Mouse (Mus musculus): ENCODE measurements at regions not wholly inside any gene's neighbourhood (a gene's known extent, or its start where the extent isn't known, plus 50 kb on each side); places are given as distances from the start of the nearest gene placed in this dataset.
"Not testable (repeated sequence)": the region's sequence is repeated elsewhere in the genome, so short reads cannot be mapped to it uniquely, and the experiment has no call there.

DNA sequence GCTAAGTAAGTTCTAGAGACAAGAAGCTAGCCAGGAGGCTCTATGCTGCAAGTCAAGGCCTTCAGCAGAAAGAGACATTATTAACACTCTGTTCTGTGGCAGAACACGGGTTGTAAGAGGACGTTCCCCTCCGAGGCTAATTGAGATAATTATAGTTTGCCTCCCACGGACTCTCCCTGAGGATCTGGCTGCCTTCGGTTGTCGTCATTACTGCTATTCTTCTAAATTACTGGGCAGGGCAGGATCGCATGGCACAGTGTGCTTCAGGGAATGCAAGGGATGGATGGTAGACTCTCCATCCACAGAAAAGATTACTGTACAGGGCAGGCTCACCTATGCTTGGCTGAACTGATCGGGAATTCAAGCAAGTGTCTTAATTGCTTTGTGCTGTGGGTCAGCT lies 124.7 kb upstream of the Rgma start:
- Histone ChIP-seq H3K27ac (replicated peaks) (no peak overlapping the region), H3K4me1 (peaks cover 5% of the 10 kb centered on the region; the same call in 1 of the 2 replicates), H3K9ac (replicated peaks) (no peak overlapping the region), H3K27me3 (no peaks in the 10 kb centered on the region), H3K4me2 (replicated peaks) (no peak overlapping the region), H3K36me3 (no peaks in the 10 kb centered on the region), H3K9me3 (no peaks in the 10 kb centered on the region), H3K4me3 (no peak overlapping the region)
- 0 out of 2 replicates have a peak, but pooled peaks have one; percentile 23 for ATAC-seq (replicated peaks)
- 15% methylated on average over 8 of the region's 8 CpGs for whole genome bisulfite sequencing

DNA sequence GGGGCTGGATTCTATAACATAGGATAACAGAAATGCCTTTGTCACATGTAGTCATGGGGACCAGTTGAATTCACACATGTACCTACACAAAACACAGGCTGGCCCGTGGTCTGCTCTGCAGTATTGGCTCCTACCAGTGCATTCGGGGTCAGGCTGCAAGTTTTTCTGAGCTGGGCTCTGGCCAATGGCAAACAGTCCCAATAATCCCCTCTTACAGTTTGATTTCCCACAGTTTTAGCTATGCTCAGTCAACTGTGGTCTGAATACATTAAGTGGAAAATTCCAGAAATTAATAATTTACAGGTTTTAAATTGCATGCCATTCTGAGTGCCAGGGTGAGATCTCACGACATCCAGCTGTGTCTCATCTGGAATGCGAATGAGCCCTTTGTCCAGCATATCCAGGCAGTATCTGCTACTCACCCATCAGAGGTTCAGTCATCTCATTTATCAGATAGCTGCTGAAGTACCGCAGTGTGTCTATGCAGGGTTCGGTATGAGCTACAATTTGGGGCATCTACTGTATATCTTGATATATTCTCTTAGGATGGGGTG lies 124.0 kb upstream of the Rgma start:
- H3K4me1 ChIP-seq: peaks cover 5% of the 10 kb centered on the region; the same call in 1 of the 2 replicates
- no peak overlapping the region for H3K4me2 ChIP-seq (replicated peaks)
- no peak overlapping the region for H3K27ac ChIP-seq (replicated peaks)
- no peak overlapping the region for H3K9ac ChIP-seq (replicated peaks)
- no peak overlapping the region for H3K4me3 ChIP-seq
- H3K9me3 ChIP-seq: no peaks in the 10 kb centered on the region
- WGBS: 78% methylated on average over 6 of the region's 6 CpGs
- H3K36me3 ChIP-seq: no peaks in the 10 kb centered on the region
- ATAC-seq (replicated peaks): no peak
- no peaks in the 10 kb centered on the region for H3K27me3 ChIP-seq

GRCm38 (mm10) chr7:73254972-73255371 lies 120.3 kb upstream of the Rgma start:
- H3K4me2 ChIP-seq (replicated peaks); H3K4me1 ChIP-seq; H3K9me3 ChIP-seq; H3K4me3 ChIP-seq; H3K27me3 ChIP-seq; ATAC-seq (replicated peaks); H3K27ac ChIP-seq (replicated peaks); H3K9ac ChIP-seq (replicated peaks); H3K36me3 ChIP-seq: not testable (repeated sequence)
- 81% methylated on average over 7 of the region's 7 CpGs for WGBS

GRCm38 (mm10) chr7:73260140-73260539 lies 115.2 kb upstream of the Rgma start:
- 0 out of 2 replicates have a peak, but pooled peaks cover 6% of the 10 kb centered on the region for H3K4me1 ChIP-seq
- H3K4me2 ChIP-seq (replicated peaks): no peak overlapping the region
- 97% methylated on average over 4 of the region's 4 CpGs for WGBS
- ATAC-seq (replicated peaks): no peak
- no peaks in the 10 kb centered on the region for H3K27me3 ChIP-seq
- no peaks in the 10 kb centered on the region for H3K9me3 ChIP-seq
- H3K36me3 ChIP-seq: no peaks in the 10 kb centered on the region
- H3K9ac ChIP-seq (replicated peaks): no peak overlapping the region
- no peak overlapping the region for H3K4me3 ChIP-seq
- H3K27ac ChIP-seq (replicated peaks): no peak overlapping the region

GRCm38 (mm10) chr7:73261750-73262149 lies 113.6 kb upstream of the Rgma start:
- 68% methylated on average over 5 of the region's 5 CpGs for WGBS
- H3K4me3 ChIP-seq: no peak overlapping the region
- no peaks in the 10 kb centered on the region for H3K36me3 ChIP-seq
- no peaks in the 10 kb centered on the region for H3K9me3 ChIP-seq
- no peak overlapping the region for H3K27ac ChIP-seq (replicated peaks)
- 0 out of 2 replicates have a peak, but pooled peaks cover 6% of the 10 kb centered on the region for H3K4me1 ChIP-seq
- H3K27me3 ChIP-seq: no peaks in the 10 kb centered on the region
- ATAC-seq (replicated peaks): no peak; the same call in 1 of the 2 replicates
- no peak overlapping the region for H3K4me2 ChIP-seq (replicated peaks)
- no peak overlapping the region for H3K9ac ChIP-seq (replicated peaks)

GRCm38 (mm10) chr7:73262526-73262925 lies 112.8 kb upstream of the Rgma start:
- no peak for ATAC-seq (replicated peaks)

DNA sequence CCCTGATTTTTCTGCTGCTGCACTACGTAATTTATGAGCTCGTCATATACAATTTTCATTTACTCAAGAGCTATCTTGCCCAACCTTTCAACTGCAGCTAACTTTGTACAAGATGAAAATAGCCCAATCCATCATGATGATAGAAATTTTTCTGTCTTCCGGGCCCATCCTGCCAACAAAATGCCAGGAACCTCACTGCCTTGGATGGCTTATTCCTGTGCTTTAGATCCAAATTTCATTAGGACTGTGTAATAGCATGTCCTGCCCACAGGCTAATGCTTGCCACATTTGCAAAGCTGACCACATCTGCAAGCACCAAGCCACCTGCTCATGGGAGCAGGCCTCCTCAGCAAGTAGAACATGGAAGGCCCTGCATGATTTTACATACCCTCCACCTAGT lies 105.7 kb upstream of the Rgma start:
- Histone ChIP-seq H3K4me3 (no peak overlapping the region), H3K9me3 (no peaks in the 10 kb centered on the region), H3K27me3 (no peaks in the 10 kb centered on the region), H3K4me1 (no peaks in the 10 kb centered on the region), H3K4me2 (replicated peaks) (no peak overlapping the region), H3K9ac (replicated peaks) (no peak overlapping the region), H3K36me3 (no peaks in the 10 kb centered on the region), H3K27ac (replicated peaks) (no peak overlapping the region)
- 90% methylated on average over 3 of the region's 3 CpGs for WGBS
- ATAC-seq (replicated peaks): no peak

More at GRCm38 (mm10) chr7:73262526-73262925, 112.8 kb upstream of the Rgma start:
- Histone ChIP-seq H3K36me3 (no peaks in the 10 kb centered on the region), H3K4me2 (replicated peaks) (no peak overlapping the region), H3K4me3 (no peak overlapping the region), H3K27ac (replicated peaks) (no peak overlapping the region), H3K27me3 (no peaks in the 10 kb centered on the region), H3K9me3 (no peaks in the 10 kb centered on the region), H3K9ac (replicated peaks) (no peak overlapping the region), H3K4me1 (0 out of 2 replicates have a peak, but pooled peaks cover 6% of the 10 kb centered on the region)
- WGBS: 21% methylated on average over 3 of the region's 3 CpGs

- no peaks in the 10 kb centered on the region for H3K9me3 ChIP-seq
- WGBS: 100% methylated on average over 1 of the region's 1 CpGs
- no peak for ATAC-seq (replicated peaks)
These were observed 102.5 kb upstream of the Rgma start for GRCm38 (mm10) chr7:73272787-73273186.

GRCm38 (mm10) chr7:73275814-73276271 lies 99.5 kb upstream of the Rgma start:
- H3K9me3 ChIP-seq: no peaks in the 10 kb centered on the region
- no peak for ATAC-seq (replicated peaks)
- H3K4me2 ChIP-seq (replicated peaks): no peak overlapping the region
- WGBS: 91% methylated on average over 9 of the region's 9 CpGs
- H3K4me1 ChIP-seq: no peaks in the 10 kb centered on the region
- H3K9ac ChIP-seq (replicated peaks): no peak overlapping the region
- no peaks in the 10 kb centered on the region for H3K36me3 ChIP-seq
- H3K27ac ChIP-seq (replicated peaks): no peak overlapping the region
- H3K27me3 ChIP-seq: no peaks in the 10 kb centered on the region
- no peak overlapping the region for H3K4me3 ChIP-seq

More at GRCm38 (mm10) chr7:73272787-73273186, 102.5 kb upstream of the Rgma start:
- no peak overlapping the region for H3K9ac ChIP-seq (replicated peaks)
- no peaks in the 10 kb centered on the region for H3K27me3 ChIP-seq
- H3K4me1 ChIP-seq: no peaks in the 10 kb centered on the region
- H3K4me2 ChIP-seq (replicated peaks): no peak overlapping the region
- H3K27ac ChIP-seq (replicated peaks): no peak overlapping the region
- H3K36me3 ChIP-seq: no peaks in the 10 kb centered on the region
- H3K4me3 ChIP-seq: no peak overlapping the region

- WGBS: 91% methylated on average over 6 of the region's 6 CpGs
- H3K27me3 ChIP-seq: no peaks in the 10 kb centered on the region
- H3K9ac ChIP-seq (replicated peaks): no peak overlapping the region
- no peak overlapping the region for H3K4me2 ChIP-seq (replicated peaks)
- no peaks in the 10 kb centered on the region for H3K9me3 ChIP-seq
- no peak overlapping the region for H3K27ac ChIP-seq (replicated peaks)
- no peak for ATAC-seq (replicated peaks)
- H3K36me3 ChIP-seq: no peaks in the 10 kb centered on the region
- no peak overlapping the region for H3K4me3 ChIP-seq
- H3K4me1 ChIP-seq: no peaks in the 10 kb centered on the region
These were observed 96.7 kb upstream of the Rgma start for GRCm38 (mm10) chr7:73278616-73279015.

DNA sequence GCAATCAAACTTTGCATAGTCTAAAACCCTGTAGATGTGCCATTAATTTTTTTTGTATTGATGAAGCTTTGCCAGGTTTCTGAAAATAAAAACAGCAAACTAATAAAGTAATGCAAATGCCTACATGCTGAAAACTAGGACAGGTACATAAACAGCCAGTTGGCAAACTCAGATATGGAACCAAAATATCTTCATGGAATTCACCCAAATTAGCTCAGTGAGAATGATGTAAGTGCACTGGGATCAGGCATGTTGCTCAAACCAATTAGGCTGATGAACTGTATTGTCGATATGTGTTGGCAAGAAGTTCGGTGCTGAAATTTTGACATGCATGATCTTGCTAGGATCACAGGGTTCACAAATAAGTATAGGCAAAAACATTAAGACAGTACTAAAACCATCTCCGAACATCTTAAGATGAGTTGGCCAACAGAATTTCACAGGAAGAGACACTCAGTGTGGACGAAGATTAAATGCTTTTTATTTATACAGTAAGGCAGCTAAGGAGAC lies 95.3 kb upstream of the Rgma start:
- Histone ChIP-seq H3K27me3 (no peaks in the 10 kb centered on the region), H3K9ac (replicated peaks) (no peak overlapping the region), H3K4me1 (no peaks in the 10 kb centered on the region), H3K36me3 (no peaks in the 10 kb centered on the region), H3K27ac (replicated peaks) (no peak overlapping the region), H3K4me3 (no peak overlapping the region), H3K9me3 (no peaks in the 10 kb centered on the region), H3K4me2 (replicated peaks) (no peak overlapping the region)
- 80% methylated on average over 4 of the region's 4 CpGs for WGBS
- no peak for ATAC-seq (replicated peaks)

GRCm38 (mm10) chr7:73286244-73286643 lies 89.1 kb upstream of the Rgma start:
- H3K4me3 ChIP-seq: no peak overlapping the region
- H3K4me2 ChIP-seq (replicated peaks): no peak overlapping the region
- H3K9ac ChIP-seq (replicated peaks): no peak overlapping the region
- H3K27me3 ChIP-seq: no peaks in the 10 kb centered on the region
- 88% methylated on average over 5 of the region's 5 CpGs for WGBS
- H3K27ac ChIP-seq (replicated peaks): no peak overlapping the region
- no peaks in the 10 kb centered on the region for H3K4me1 ChIP-seq
- H3K9me3 ChIP-seq: no peaks in the 10 kb centered on the region
- no peaks in the 10 kb centered on the region for H3K36me3 ChIP-seq
- no peak for ATAC-seq (replicated peaks)

- Histone ChIP-seq H3K9ac (replicated peaks) (no peak overlapping the region), H3K27me3 (no peaks in the 10 kb centered on the region), H3K36me3 (no peaks in the 10 kb centered on the region), H3K9me3 (no peaks in the 10 kb centered on the region), H3K4me3 (no peak overlapping the region), H3K4me2 (replicated peaks) (no peak overlapping the region), H3K27ac (replicated peaks) (no peak overlapping the region), H3K4me1 (no peaks in the 10 kb centered on the region)
- ATAC-seq (replicated peaks): no peak
- WGBS: 65% methylated on average over 4 of the region's 4 CpGs
These were observed 82.0 kb upstream of the Rgma start for GRCm38 (mm10) chr7:73293337-73293736.

Measured in forebrain, embryonic 15.5 days (tissue).